Mouse (Mus musculus) ES-Bruce4 (cell line): ENCODE results near the gene G0s2.

Source experiments
- CTCF ChIP-seq: IDR thresholded peaks from one replicate; pipeline ENCODE4 v1.8.1; 2011; ENCODE audit warnings: low read depth, low read length
- EP300 ChIP-seq: IDR thresholded peaks from 2 replicates; pipeline ENCODE4 v1.6.1; 2011; ENCODE audit warnings: low read depth, low read length; ENCODE audit not compliant: insufficient read depth

DNA sequence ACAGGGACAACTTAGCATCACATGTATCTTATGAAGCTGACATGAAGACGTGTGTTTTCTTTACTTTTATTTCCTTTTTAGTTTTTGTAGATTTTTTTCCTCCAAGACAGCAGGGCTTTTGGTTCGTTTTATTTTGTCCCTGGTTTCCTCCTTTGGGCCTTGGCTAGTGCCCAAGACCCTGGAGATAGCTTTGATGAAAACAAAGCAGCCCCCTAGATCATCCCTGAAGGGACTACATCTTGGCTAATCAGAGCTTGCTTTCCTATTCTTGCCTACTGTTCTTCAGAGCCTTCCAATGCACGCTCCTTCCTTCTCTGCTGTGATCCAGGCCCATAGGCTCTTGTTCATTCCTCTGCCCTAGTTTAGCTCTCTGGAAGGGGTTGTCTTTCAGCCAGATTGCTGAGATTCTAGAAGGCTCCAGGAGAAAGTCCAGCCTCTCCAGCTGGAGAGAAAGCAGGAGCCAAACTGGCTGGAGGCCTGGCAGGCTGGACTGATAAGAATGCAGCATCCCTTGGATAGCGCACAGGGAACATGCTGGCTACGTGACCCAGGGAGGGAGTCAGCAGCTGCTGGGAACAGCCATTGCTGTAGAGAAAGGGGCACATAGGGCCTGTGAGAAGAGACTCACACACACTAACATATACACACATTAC is 42.8 kb upstream of the G0s2 start:
- no peak for TF ChIP-seq CTCF
- TF ChIP-seq EP300: no peak
